Comparison of ENCODE assay signal across 9 mouse cellular contexts in genomic region chr19:45231383-45232035, GRCm38 (mm10). TPM values are rescaled to one million over a fixed set of nuclear protein-coding genes. Genes with fewer than 3 reads are reported as not detected.
DNase-seq lines count a peak whose midpoint lies in the region; ATAC-seq lines count a peak whose summit lies in the region.
"Had no signal": no experiment of that assay in that cellular context is flagged by ENCODE, and none has a peak within 500 bp of the region (broad histone marks: within the 10 kb centered on the region; RNA-seq: fewer than 3 reads in every experiment).

No protein-coding gene starts in this region.

- no peak overlapping the region for H3K27ac ChIP-seq in forebrain, embryonic 15.5 days (replicated peaks)
- H3K27ac ChIP-seq in liver, embryonic 12.5 days = no peak overlapping the region
- no peak overlapping the region for H3K27ac ChIP-seq in stomach, embryonic 15.5 days

- H3K9me3 ChIP-seq in forebrain, embryonic 15.5 days = no peaks in the 10 kb centered on the region
- H3K9me3 ChIP-seq in liver, embryonic 12.5 days (replicated peaks) = no peaks in the 10 kb centered on the region
- no peaks in the 10 kb centered on the region for H3K9me3 ChIP-seq in stomach, embryonic 15.5 days

- H3K4me3 ChIP-seq in forebrain, embryonic 15.5 days = peak overlapping the region; percentile 26
- H3K4me3 ChIP-seq in liver, embryonic 12.5 days = peak overlapping the region; percentile 19
- peak overlapping the region; percentile 8; the same call in 1 of the 2 replicates for H3K4me3 ChIP-seq in stomach, embryonic 15.5 days (replicated peaks)

- peaks cover 38% of the 10 kb centered on the region for H3K4me1 ChIP-seq in forebrain, embryonic 15.5 days
- peaks cover 37% of the 10 kb centered on the region for H3K4me1 ChIP-seq in liver, embryonic 12.5 days
- H3K4me1 ChIP-seq in stomach, embryonic 15.5 days = peaks cover 36% of the 10 kb centered on the region

- ATAC-seq in forebrain, embryonic 15.5 days (replicated peaks) = no peak
- no peak for ATAC-seq in liver, embryonic 12.5 days
- ATAC-seq in stomach, embryonic 15.5 days (ENCODE audit: insufficient read depth, low FRiP score, low read depth) = no peak

- H3K36me3 ChIP-seq in forebrain, embryonic 15.5 days = no peaks in the 10 kb centered on the region
- H3K36me3 ChIP-seq in liver, embryonic 12.5 days = no peaks in the 10 kb centered on the region
- H3K36me3 ChIP-seq in stomach, embryonic 15.5 days = no peaks in the 10 kb centered on the region

- no peak overlapping the region; the same call in 1 of the 2 replicates for H3K9ac ChIP-seq in forebrain, embryonic 15.5 days (replicated peaks)
- no peak overlapping the region for H3K9ac ChIP-seq in liver, embryonic 12.5 days
- no peak overlapping the region for H3K9ac ChIP-seq in stomach, embryonic 15.5 days

- WGBS in forebrain, embryonic 15.5 days = under 1% methylated on average over 44 of the region's 44 CpGs
- 1% methylated on average over 44 of the region's 44 CpGs for WGBS in liver, embryonic 12.5 days (ENCODE audit: insufficient replicate concordance)
- WGBS in stomach, embryonic 15.5 days = under 1% methylated on average over 43 of the region's 44 CpGs

- DNase-seq in kidney, postnatal 4 days = peak; percentile 24 to 44
- no peak for DNase-seq in kidney, postnatal 14 days
- no peak for DNase-seq in urinary bladder, postnatal 14 days (ENCODE audit: low spot score)
- DNase-seq in testis, postnatal 14 days (ENCODE audit: low spot score) = no peak
- DNase-seq: cerebellum, adult 8-10 months had no signal

- H3K4me2 ChIP-seq in forebrain, embryonic 15.5 days (replicated peaks) = peak overlapping the region; percentile 38
- H3K4me2 ChIP-seq in liver, embryonic 12.5 days = peak overlapping the region; percentile 6; the same call in 1 of the 2 replicates
- peak overlapping the region; percentile 20 for H3K4me2 ChIP-seq in stomach, embryonic 15.5 days

- H3K27me3 ChIP-seq in forebrain, embryonic 15.5 days = peaks cover 81% of the 10 kb centered on the region
- H3K27me3 ChIP-seq in liver, embryonic 12.5 days (replicated peaks) = peaks cover 100% of the 10 kb centered on the region
- H3K27me3 ChIP-seq in stomach, embryonic 15.5 days (replicated peaks) = peaks cover 95% of the 10 kb centered on the region

RNA-seq across cellular contexts. Expression of gene Lbx1, which starts 4.1 kb away (rescaled TPM):
- polyA plus RNA-seq in forebrain, embryonic 15.5 days (2015; fragmentation: Nextera tagmentation; extraction: Ambion mirVana) = not detected in 2 replicates
- 0.07 and 0.08 TPM in 2 replicates for polyA plus RNA-seq in liver, embryonic 12.5 days (2016; fragmentation: Nextera tagmentation; extraction: Ambion mirVana)
- 0.05 TPM in 1 of 2 replicates, not detected in the other for polyA plus RNA-seq in stomach, embryonic 15.5 days (2015; fragmentation: Nextera tagmentation; extraction: Ambion mirVana)
- polyA plus RNA-seq: intestine, embryonic 14.5 days had no signal

Comparison
In these comparisons a context has a peak if more than half of its experiments do, and no peak if none do; other contexts are left out.
1. DNase-seq: peak in kidney, postnatal 4 days (2 of 2); none in kidney, postnatal 14 days (single experiment), urinary bladder, postnatal 14 days (single experiment) and testis, postnatal 14 days (single experiment).
2. Peak in every context shown above with its lines, with median percentiles within 50 percentile points of each other: H3K4me2 ChIP-seq and H3K4me3 ChIP-seq.